Mouse (Mus musculus) lung, embryonic 14.5 days (tissue): ENCODE measurements around the gene Fam189b. TPM values are rescaled to one million over a fixed set of nuclear protein-coding genes. Genes with fewer than 3 reads are reported as not detected.
"Not testable (repeated sequence)": the region's sequence is repeated elsewhere in the genome, so short reads cannot be mapped to it uniquely, and the experiment has no call there.

ENCODE experiments used
- ATAC-seq: fragments of 200-750 bp; cut with Nextera tagmentation; 2 replicates; pipeline ENCODE4 v1.8.0; 2017; ENCODE audit warnings: mild to moderate bottlenecking, moderate TSS enrichment, moderate library complexity; ENCODE audit not compliant: insufficient read depth
- DNase-seq: peaks from one replicate; pipeline ENCODE4 v3.0.0-alpha.2; 2015
- H3K27ac ChIP-seq: fragments of 300-500 bp; sonication (generic); 2 replicates; pipeline ENCODE4 v1.5.1; 2014; ENCODE audit warnings: low read depth, mild to moderate bottlenecking, moderate library complexity
- H3K27me3 ChIP-seq: fragments of 300-500 bp; sonication (generic); 2 replicates; pipeline ENCODE4 v1.6.1; 2014; ENCODE audit warnings: low read length, control low read depth; ENCODE audit not compliant: insufficient read depth
- H3K36me3 ChIP-seq: fragments of 300-500 bp; sonication (generic); 2 replicates; pipeline ENCODE4 v1.6.1; 2014; ENCODE audit warnings: control low read depth; ENCODE audit not compliant: insufficient read depth
- H3K4me1 ChIP-seq: fragments of 300-500 bp; sonication (generic); 2 replicates; pipeline ENCODE4 v1.6.1; 2014; ENCODE audit warnings: antibody characterized with exemption, control low read depth; ENCODE audit not compliant: insufficient read depth
- H3K4me2 ChIP-seq: fragments of 300-500 bp; sonication (generic); 2 replicates; pipeline ENCODE4 v1.6.1; 2014; ENCODE audit warnings: mild to moderate bottlenecking
- H3K4me3 ChIP-seq: fragments of 300-500 bp; sonication (generic); 2 replicates; pipeline ENCODE4 v1.5.1; 2014; ENCODE audit warnings: low read depth, low read length
- H3K9ac ChIP-seq: fragments of 300-500 bp; sonication (generic); 2 replicates; pipeline ENCODE4 v1.6.1; 2014
- H3K9me3 ChIP-seq: fragments of 300-500 bp; sonication (generic); 2 replicates; pipeline ENCODE4 v1.6.1; 2016; ENCODE audit warnings: low read depth, low read length, control low read depth
- CTCF ChIP-seq: IDR thresholded peaks from 2 replicates; pipeline ENCODE4 v1.5.1; 2016; ENCODE audit warnings: antibody characterized with exemption, low read depth
- WGBS: fragments of 180-500 bp; shearing (Covaris S2); extraction: QIAGEN DNeasy Blood & Tissue Kit; methylation state at CpG from one replicate; pipeline ENCODE4 v1.1.7; 2014; 5-methylcytosine and 5-hydroxymethylcytosine counted together
- polyA plus RNA-seq: library from polyadenylated mRNA; unstranded; fragments of >200 nt; fragmentation: Nextera tagmentation; extraction: Ambion mirVana; gene quantifications from 2 replicates; pipeline ENCODE4 v1.2.1, GENCODE M21; 2014

Gene Fam189b
- polyA plus RNA-seq, 1 experiment from 2014 or later = 19.4 TPM

- Histone ChIP-seq H3K4me3 (no peak overlapping the region), H3K4me1 (peaks cover 10% of the 10 kb centered on the region), H3K4me2 (no peak overlapping the region), H3K27ac (no peak overlapping the region), H3K9me3 (no peaks in the 10 kb centered on the region), H3K9ac (no peak overlapping the region), H3K27me3 (no peaks in the 10 kb centered on the region), H3K36me3 (peaks cover 60% of the 10 kb centered on the region)
- no peak for TF ChIP-seq CTCF
- no peak for ATAC-seq
- WGBS = 73% methylated on average over 7 of the region's 7 CpGs
- no peak for DNase-seq
Measured at GRCm38 (mm10) chr3:89210731-89211130, 27.8 kb downstream of the Fam189b start.

- Histone ChIP-seq H3K4me2 (peak overlapping the region; percentile 90), H3K27ac (peak overlapping the region; percentile 98), H3K4me3 (peak overlapping the region; percentile 77), H3K27me3 (no peaks in the 10 kb centered on the region), H3K9ac (peak overlapping the region; percentile 72), H3K9me3 (no peaks in the 10 kb centered on the region), H3K4me1 (peaks cover 16% of the 10 kb centered on the region), H3K36me3 (peaks cover 27% of the 10 kb centered on the region)
- DNase-seq (peak; percentile 98), ATAC-seq (peak; percentile 89)
- no peak for TF ChIP-seq CTCF
- WGBS = under 1% methylated on average over 69 of the region's 69 CpGs
Measured at GRCm38 (mm10) chr3:89213803-89214530, 31.0 kb downstream of the Fam189b start.

GRCm38 (mm10) chr3:89214681-89215411 is 31.9 kb downstream of the Fam189b start, which contains the start of gene Thbs3:
Gene Thbs3, plus strand, starts transcription at chr3:89215180.
- H3K9ac ChIP-seq = peak within 1 kb of the TSS; percentile 72
- DNase-seq (peak; percentile 36), ATAC-seq (no peak)
- WGBS = 1% methylated on average over 19 of the region's 19 CpGs
- no peaks in the 10 kb centered on the region for H3K27me3 ChIP-seq
- H3K9me3 ChIP-seq = no peaks in the 10 kb centered on the region
- H3K4me2 ChIP-seq = peak within 1 kb of the TSS; percentile 90
- peaks cover 20% of the 10 kb centered on the region for H3K4me1 ChIP-seq
- TF ChIP-seq CTCF = no peak
- H3K36me3 ChIP-seq = peaks cover 19% of the 10 kb centered on the region
- H3K27ac ChIP-seq = peak within 1 kb of the TSS; percentile 98
- H3K4me3 ChIP-seq = peak within 1 kb of the TSS; percentile 77

GRCm38 (mm10) chr3:89215853-89216252 is 32.9 kb downstream of the Fam189b start:
- Histone ChIP-seq H3K27me3 (no peaks in the 10 kb centered on the region), H3K9ac (peak overlapping the region; percentile 72; the same call in 1 of the 2 replicates), H3K27ac (no peak overlapping the region), H3K4me3 (peak overlapping the region; percentile 77), H3K36me3 (peaks cover 9% of the 10 kb centered on the region; the same call in 1 of the 2 replicates), H3K4me2 (peak overlapping the region; percentile 90), H3K4me1 (peaks cover 20% of the 10 kb centered on the region), H3K9me3 (no peaks in the 10 kb centered on the region)
- peak; percentile 13 for ATAC-seq
- peak; percentile 96 for DNase-seq
- TF ChIP-seq CTCF = peak; percentile 96
- under 1% methylated on average over 6 of the region's 6 CpGs for WGBS

- H3K4me3 ChIP-seq, H3K36me3 ChIP-seq, H3K27me3 ChIP-seq, H3K9me3 ChIP-seq, H3K9ac ChIP-seq, H3K27ac ChIP-seq, ATAC-seq, DNase-seq: not testable (repeated sequence)
- Histone ChIP-seq H3K4me2 (peak overlapping the region; percentile 90), H3K4me1 (peaks cover 20% of the 10 kb centered on the region)
- WGBS = 73% methylated on average over 7 of the region's 7 CpGs
Measured at GRCm38 (mm10) chr3:89216407-89216806, 33.5 kb downstream of the Fam189b start.

- H3K4me1 ChIP-seq = peaks cover 16% of the 10 kb centered on the region
- H3K4me3 ChIP-seq = no peak overlapping the region
- H3K36me3 ChIP-seq = peaks cover 4% of the 10 kb centered on the region; the same call in 1 of the 2 replicates
- peak overlapping the region; percentile 36 for H3K4me2 ChIP-seq
- no peak for TF ChIP-seq CTCF
- H3K9me3 ChIP-seq = no peaks in the 10 kb centered on the region
- DNase-seq (peak; percentile 67), ATAC-seq (no peak)
- no peaks in the 10 kb centered on the region for H3K27me3 ChIP-seq
- no peak overlapping the region for H3K9ac ChIP-seq
- H3K27ac ChIP-seq = peak overlapping the region; percentile 79; the same call in 1 of the 2 replicates
- 66% methylated on average over 1 of the region's 1 CpGs for WGBS
Measured at GRCm38 (mm10) chr3:89218271-89218670, 35.3 kb downstream of the Fam189b start.

- H3K4me2 ChIP-seq = peak overlapping the region; percentile 36
Measured at GRCm38 (mm10) chr3:89219546-89219945, 36.6 kb downstream of the Fam189b start.

More at GRCm38 (mm10) chr3:89219546-89219945, 36.6 kb downstream of the Fam189b start:
- H3K9me3 ChIP-seq = no peaks in the 10 kb centered on the region
- H3K4me3 ChIP-seq = no peak overlapping the region
- no peak for TF ChIP-seq CTCF
- WGBS = 12% methylated on average over 8 of the region's 8 CpGs
- ATAC-seq = peak; percentile 28; the same call in 1 of the 2 replicates
- H3K27me3 ChIP-seq = no peaks in the 10 kb centered on the region
- DNase-seq = peak; percentile 45
- peaks cover 10% of the 10 kb centered on the region; the same call in 1 of the 2 replicates for H3K36me3 ChIP-seq
- peak overlapping the region; percentile 79 for H3K27ac ChIP-seq
- peaks cover 16% of the 10 kb centered on the region for H3K4me1 ChIP-seq
- H3K9ac ChIP-seq = no peak overlapping the region
